Mouse (Mus musculus): ENCODE data around the gene Rtn4r. TPM values are rescaled to one million over a fixed set of nuclear protein-coding genes. Genes with fewer than 3 reads are reported as not detected.

Gene Rtn4r
- polyA plus RNA-seq (2016; fragmentation: Nextera tagmentation; extraction: Ambion mirVana), result 7.8 and 8.0 TPM in 2 replicates

DNA sequence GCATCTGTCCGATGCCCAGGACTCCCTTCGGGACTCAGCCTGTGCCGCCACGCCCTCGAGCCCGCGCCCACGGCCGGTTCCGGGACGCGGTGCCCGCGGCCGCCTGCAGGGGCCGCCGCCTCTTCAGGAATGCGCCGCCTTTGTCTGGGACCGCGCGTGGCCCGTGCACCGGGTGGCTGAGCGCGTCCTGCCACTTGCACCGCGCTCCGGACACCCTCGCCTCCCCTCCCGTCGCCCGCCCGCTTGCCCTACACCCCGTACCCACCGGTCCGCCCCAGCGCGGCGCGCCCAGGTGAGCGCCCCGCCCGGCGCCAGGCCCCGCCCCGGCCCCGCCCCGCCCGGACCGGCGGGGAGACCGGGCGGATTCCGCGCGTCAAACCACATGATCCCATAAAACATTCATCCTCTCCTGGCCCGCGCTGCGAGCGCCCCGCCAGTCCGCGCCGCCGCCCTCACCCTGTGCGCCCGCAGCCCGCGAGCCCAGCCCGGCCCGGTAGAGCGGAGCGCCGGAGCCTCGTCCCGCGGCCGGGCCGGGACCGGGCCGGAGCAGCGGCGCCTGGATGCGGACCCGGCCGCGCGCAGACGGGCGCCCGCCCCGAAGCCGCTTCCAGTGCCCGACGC is at the start of gene Rtn4r:
TSS of gene Rtn4r (plus strand) at position 402 of the 621 bp plus-strand sequence.
- H3K4me2 ChIP-seq (replicated peaks), result peak within 1 kb of the TSS; percentile 96
- H3K27ac ChIP-seq, result peak within 1 kb of the TSS; percentile 82
- peak; percentile 87 for ATAC-seq (ENCODE audit: low FRiP score)
- peaks cover 64% of the 10 kb centered on the region for H3K27me3 ChIP-seq
- peak within 1 kb of the TSS; percentile 80 for H3K4me3 ChIP-seq
- H3K9me3 ChIP-seq (replicated peaks), result no peaks in the 10 kb centered on the region
- H3K4me1 ChIP-seq, result peaks cover 27% of the 10 kb centered on the region
- no peaks in the 10 kb centered on the region for H3K36me3 ChIP-seq
- under 1% methylated on average over 52 of the region's 96 CpGs for WGBS
- peak within 1 kb of the TSS; percentile 84 for H3K9ac ChIP-seq

DNA sequence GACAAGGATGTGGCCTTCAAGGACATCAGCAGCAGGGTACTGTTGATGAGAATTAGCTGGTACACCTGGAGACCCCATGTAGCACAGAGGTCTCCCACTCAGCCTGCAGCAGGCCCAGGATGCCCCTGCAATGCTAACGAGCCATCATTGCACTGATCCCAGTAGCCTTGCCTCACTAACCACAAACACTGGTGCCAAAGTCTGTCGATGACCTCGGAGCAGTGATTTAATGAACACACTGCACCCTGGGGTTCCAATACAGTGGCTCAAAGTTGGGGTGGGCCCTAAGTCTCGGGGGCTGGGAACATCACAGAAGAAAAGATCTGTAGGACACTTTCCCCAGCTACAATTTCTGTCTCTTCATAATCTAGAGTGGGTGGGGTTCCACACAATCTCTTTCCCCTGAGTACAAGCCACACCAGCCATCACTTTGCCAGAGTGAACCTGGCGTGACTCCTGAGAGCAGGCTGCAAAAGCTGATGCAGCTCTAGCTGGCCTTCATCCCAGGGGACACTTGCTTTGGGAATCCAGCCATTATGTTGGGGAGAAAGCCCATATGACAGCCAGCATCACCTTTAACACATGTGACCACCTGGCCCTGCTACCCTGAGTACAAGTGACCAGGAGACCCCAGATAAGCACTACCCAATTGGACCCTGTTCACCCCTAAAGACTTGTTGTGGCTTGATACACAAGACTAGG is 49.0 kb upstream of the Rtn4r start:
- Histone ChIP-seq H3K4me2 (replicated peaks) (no peak overlapping the region), H3K27me3 (no peaks in the 10 kb centered on the region), H3K9me3 (replicated peaks) (no peaks in the 10 kb centered on the region), H3K4me1 (no peaks in the 10 kb centered on the region), H3K36me3 (0 out of 2 replicates have a peak, but pooled peaks cover 7% of the 10 kb centered on the region), H3K27ac (no peak overlapping the region), H3K4me3 (no peak overlapping the region), H3K9ac (no peak overlapping the region)
- WGBS, result 87% methylated on average over 5 of the region's 5 CpGs
- no peak for ATAC-seq (ENCODE audit: low FRiP score)

DNA sequence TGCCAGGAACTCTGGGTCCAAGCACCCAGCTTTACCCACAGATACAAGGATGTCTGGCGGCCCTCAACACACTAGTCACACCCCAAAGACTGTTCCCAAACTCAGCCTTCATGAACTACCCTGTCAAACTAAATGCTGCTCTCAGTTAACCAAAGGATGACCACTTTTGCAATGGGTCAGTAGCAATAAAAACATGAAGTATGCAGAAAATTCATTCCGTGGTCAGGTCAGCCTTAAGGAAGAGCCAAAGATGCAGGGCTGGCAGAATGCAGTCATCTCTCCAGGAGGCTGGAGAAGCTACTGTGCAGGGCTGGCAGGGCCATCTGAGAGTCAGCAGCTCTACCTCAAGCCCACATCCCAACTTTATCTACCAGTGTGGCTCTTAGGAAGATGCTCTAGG is 48.1 kb upstream of the Rtn4r start:
- H3K9ac ChIP-seq, result no peak overlapping the region
- H3K36me3 ChIP-seq, result 0 out of 2 replicates have a peak, but pooled peaks cover under 1% of the 10 kb centered on the region
- ATAC-seq (ENCODE audit: low FRiP score), result no peak
- no peak overlapping the region for H3K4me3 ChIP-seq
- WGBS, result 86% methylated on average over 2 of the region's 2 CpGs
- H3K4me2 ChIP-seq (replicated peaks), result no peak overlapping the region
- H3K4me1 ChIP-seq, result no peaks in the 10 kb centered on the region
- no peaks in the 10 kb centered on the region for H3K27me3 ChIP-seq
- no peaks in the 10 kb centered on the region for H3K9me3 ChIP-seq (replicated peaks)
- no peak overlapping the region for H3K27ac ChIP-seq

DNA sequence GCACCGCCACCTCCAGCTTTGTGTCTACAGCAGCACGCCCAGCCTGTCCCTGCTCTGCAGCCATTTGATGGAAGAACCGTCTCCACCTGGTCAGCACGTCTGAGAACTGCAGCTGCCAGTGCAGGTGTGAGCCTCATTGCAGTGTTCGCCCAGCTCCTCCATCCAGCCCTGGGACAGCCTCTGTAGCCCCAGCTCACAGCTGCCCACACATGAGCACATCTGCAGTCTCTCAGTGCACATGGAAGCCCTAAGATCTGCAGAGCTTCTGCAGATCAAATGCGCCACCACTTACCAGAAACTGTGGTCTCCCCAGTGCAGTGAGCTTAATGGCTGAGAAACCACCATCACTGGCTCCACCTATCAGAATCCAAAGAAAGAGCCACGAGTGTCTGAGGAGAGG is 47.3 kb upstream of the Rtn4r start:
- Histone ChIP-seq H3K9me3 (replicated peaks) (no peaks in the 10 kb centered on the region), H3K4me1 (no peaks in the 10 kb centered on the region), H3K4me3 (no peak overlapping the region), H3K4me2 (replicated peaks) (no peak overlapping the region), H3K27me3 (no peaks in the 10 kb centered on the region), H3K27ac (no peak overlapping the region), H3K36me3 (no peaks in the 10 kb centered on the region), H3K9ac (no peak overlapping the region)
- no peak for ATAC-seq (ENCODE audit: low FRiP score)
- WGBS, result 92% methylated on average over 7 of the region's 7 CpGs

DNA sequence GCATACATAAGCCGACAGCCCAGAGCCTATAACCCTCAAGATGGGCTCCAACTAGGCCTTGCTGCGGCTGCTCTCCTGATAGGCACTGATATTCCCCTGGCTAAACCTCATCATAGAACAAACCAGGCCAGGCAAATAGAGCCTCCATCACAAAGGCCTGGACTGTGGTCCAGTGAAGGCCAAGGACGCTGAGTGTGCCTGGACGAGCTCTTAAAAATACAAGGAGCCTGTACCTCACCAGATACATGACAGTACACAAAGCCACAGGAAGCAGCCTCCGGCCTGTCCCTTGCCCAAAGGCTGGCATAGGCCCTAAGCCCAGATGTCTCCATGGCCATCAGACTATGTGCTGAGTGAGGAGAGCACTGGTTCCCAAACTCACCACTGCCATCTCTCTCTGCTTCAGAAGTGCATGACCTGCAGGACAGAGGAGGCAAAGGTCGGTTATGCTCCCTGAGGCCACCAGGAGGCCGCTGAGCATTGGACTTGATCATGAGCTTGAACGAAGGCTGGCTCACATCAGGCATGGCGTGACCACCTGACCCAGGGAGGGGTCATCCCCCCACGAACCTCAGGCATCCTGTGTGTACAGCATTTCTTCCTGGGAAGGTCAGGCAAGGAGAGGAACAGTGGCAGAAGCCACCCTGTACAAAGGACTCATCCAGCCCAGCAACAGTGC is 46.2 kb upstream of the Rtn4r start:
- Histone ChIP-seq H3K4me2 (replicated peaks) (no peak overlapping the region), H3K4me3 (no peak overlapping the region), H3K4me1 (no peaks in the 10 kb centered on the region), H3K27me3 (no peaks in the 10 kb centered on the region), H3K36me3 (no peaks in the 10 kb centered on the region), H3K27ac (no peak overlapping the region), H3K9me3 (replicated peaks) (no peaks in the 10 kb centered on the region), H3K9ac (no peak overlapping the region)
- ATAC-seq (ENCODE audit: low FRiP score), result no peak
- WGBS, result 79% methylated on average over 10 of the region's 10 CpGs

DNA sequence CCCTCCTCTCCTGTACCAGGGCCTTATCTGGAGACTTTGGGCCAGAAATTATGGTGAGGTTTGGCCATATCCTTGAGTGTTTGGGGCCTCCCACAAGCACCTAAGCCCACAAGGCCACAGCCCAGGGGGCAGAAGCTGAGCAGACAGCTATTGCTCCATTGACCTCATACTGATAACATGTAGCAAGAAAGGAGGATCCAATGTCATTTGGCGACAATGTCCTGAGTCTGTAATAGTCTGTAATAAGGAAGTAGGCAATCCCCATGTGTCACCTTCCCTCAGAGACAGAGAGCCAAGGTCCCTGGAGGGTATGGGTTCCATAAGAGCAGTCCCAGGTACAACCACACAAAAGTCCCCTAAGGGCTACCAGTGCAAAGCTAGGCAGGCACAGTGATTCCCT is 45.2 kb upstream of the Rtn4r start:
- Histone ChIP-seq H3K27me3 (no peaks in the 10 kb centered on the region), H3K9ac (no peak overlapping the region), H3K9me3 (replicated peaks) (no peaks in the 10 kb centered on the region), H3K27ac (no peak overlapping the region), H3K4me2 (replicated peaks) (no peak overlapping the region), H3K4me1 (no peaks in the 10 kb centered on the region), H3K36me3 (no peaks in the 10 kb centered on the region), H3K4me3 (no peak overlapping the region)
- 81% methylated on average over 1 of the region's 1 CpGs for WGBS
- no peak for ATAC-seq (ENCODE audit: low FRiP score)

DNA sequence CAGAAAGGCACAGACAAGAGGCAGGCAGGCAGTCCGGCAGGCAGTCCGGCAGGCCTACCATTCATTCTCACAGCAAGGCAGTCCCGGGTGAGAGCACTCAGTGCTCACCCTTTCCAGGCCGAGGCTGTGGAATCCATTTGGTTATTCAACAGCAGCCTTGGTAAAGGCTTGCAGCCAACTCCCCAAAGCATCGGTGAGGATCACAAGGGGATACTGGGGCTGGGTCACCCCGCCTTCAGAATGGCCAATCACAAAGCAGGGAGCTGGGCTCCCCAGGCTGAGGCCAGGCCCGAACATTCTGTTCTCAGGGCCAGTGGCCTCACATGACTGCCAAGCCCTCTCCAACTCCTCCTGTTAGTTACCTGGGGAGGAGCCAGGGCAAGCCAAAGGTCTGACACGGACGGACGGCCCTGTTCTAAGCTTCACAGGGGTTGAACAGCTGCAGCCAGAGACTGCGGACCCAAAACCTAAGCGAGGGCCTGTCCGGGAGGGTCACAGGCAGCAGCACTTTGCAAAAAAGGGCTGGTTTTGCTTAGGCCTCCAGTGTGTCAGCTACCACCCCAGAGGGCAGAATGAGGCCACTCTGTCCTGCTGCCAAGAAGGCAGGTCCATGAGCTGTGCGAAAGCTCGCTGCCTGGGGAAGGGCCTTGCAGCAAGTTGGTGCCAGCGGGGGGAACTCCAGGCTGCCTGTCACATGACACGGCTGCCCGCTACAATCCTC is 44.1 kb upstream of the Rtn4r start:
- no peak overlapping the region for H3K4me2 ChIP-seq (replicated peaks)
- 87% methylated on average over 18 of the region's 18 CpGs for WGBS
- H3K9ac ChIP-seq, result no peak overlapping the region
- no peak overlapping the region for H3K27ac ChIP-seq
- no peaks in the 10 kb centered on the region for H3K9me3 ChIP-seq (replicated peaks)
- H3K27me3 ChIP-seq, result peaks cover 10% of the 10 kb centered on the region
- peaks cover 7% of the 10 kb centered on the region for H3K4me1 ChIP-seq
- H3K4me3 ChIP-seq, result no peak overlapping the region
- ATAC-seq (ENCODE audit: low FRiP score), result no peak
- H3K36me3 ChIP-seq, result no peaks in the 10 kb centered on the region

DNA sequence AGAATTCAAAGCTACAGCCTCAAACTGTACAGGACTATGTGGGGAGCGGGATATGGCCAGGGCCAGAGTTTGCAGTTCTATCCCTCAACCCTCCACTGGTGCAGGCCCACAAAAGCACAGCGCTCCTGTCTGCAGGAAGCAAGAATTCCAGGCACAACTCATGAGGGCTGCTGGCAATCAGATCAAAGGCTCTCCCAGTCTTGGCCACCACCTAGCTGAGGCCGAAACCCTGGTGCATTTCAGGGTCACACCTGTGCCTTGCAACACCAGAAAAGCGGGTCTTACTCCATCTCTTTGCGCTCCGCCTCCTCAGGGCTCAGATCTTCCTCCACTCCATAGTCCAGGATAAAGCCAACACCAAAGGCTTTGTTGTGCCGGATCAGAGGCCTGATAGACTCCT is 43.2 kb upstream of the Rtn4r start:
- ATAC-seq (ENCODE audit: low FRiP score), result no peak
- WGBS, result 86% methylated on average over 7 of the region's 7 CpGs

DNA sequence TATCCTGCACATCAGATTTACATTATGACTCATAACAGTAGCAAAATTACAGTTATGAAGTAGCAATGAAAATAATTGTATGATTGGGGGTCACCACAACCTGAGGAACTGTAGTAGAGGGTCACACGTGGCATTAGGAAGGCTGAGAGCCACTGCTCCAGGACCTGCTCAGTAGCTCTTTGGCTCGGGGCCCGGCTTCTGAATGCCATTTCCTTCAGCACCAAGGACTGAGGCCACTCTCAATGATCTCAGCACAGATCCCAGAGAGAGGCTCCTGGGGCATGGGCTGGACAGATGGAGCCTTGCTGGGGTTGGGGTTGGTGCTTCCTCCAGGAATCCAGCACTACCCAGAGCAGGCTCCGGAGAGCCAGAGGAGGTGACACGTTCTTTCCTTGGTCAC is 40.3 kb upstream of the Rtn4r start:
- H3K27ac ChIP-seq, result no peak overlapping the region
- H3K27me3 ChIP-seq, result peaks cover 14% of the 10 kb centered on the region
- H3K9me3 ChIP-seq (replicated peaks), result no peaks in the 10 kb centered on the region
- H3K4me1 ChIP-seq, result peaks cover 14% of the 10 kb centered on the region
- H3K36me3 ChIP-seq, result no peaks in the 10 kb centered on the region
- no peak for ATAC-seq (ENCODE audit: low FRiP score)
- no peak overlapping the region for H3K4me3 ChIP-seq
- H3K4me2 ChIP-seq (replicated peaks), result no peak overlapping the region
- no peak overlapping the region for H3K9ac ChIP-seq
- WGBS, result 84% methylated on average over 5 of the region's 5 CpGs

More for the DNA sequence above, 43.2 kb upstream of the Rtn4r start:
- Histone ChIP-seq H3K9me3 (replicated peaks) (no peaks in the 10 kb centered on the region), H3K4me1 (peaks cover 10% of the 10 kb centered on the region), H3K9ac (no peak overlapping the region), H3K4me2 (replicated peaks) (no peak overlapping the region), H3K27ac (no peak overlapping the region), H3K36me3 (no peaks in the 10 kb centered on the region), H3K27me3 (peaks cover 13% of the 10 kb centered on the region), H3K4me3 (no peak overlapping the region)

DNA sequence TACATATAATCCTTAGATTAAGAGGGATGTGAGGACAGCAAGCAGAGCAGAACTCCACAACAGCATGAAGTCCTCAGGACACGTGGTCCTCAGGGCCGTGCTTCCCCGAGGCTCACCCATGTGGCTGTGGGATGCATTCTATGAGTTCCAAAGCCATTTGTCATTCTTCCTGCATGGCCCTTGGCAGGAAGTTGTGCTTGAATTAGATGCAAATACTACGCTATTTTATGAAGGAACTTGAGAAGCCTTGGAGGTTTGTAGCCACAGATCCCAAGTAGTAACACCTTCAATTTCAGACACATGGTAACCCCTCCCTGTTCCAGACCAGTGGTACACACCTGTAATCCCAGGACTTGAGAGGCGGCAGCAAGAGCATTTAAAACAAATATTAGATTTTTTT is 31.1 kb upstream of the Rtn4r start:
- Histone ChIP-seq H3K27me3 (no peaks in the 10 kb centered on the region), H3K9ac (no peak overlapping the region), H3K36me3 (no peaks in the 10 kb centered on the region), H3K4me3 (no peak overlapping the region), H3K4me2 (replicated peaks) (no peak overlapping the region), H3K4me1 (no peaks in the 10 kb centered on the region), H3K9me3 (replicated peaks) (no peaks in the 10 kb centered on the region), H3K27ac (no peak overlapping the region)
- WGBS, result 69% methylated on average over 5 of the region's 5 CpGs
- no peak for ATAC-seq (ENCODE audit: low FRiP score)

DNA sequence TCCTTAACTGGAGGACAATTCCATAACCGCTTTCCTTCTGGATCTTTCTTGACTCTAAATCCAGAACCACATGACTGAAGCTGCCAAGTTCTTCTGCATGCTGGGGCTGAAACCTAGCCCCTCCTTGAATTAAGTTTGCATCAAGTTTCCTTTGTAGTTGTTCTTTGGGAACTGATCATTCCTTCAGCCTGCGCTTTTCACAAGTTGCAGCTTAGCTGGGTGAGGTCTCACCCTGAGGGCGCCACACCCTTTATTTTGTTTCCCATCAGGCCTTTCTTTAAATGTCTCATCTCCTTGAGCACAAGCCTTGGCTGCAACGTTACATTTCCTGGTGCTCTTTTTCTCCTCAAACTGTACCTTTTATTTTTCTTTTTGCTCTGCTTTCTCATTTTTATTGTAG is 24.6 kb upstream of the Rtn4r start:
- no peaks in the 10 kb centered on the region for H3K36me3 ChIP-seq
- no peak overlapping the region for H3K4me2 ChIP-seq (replicated peaks)
- ATAC-seq (ENCODE audit: low FRiP score), result no peak
- H3K27ac ChIP-seq, result no peak overlapping the region
- 80% methylated on average over 4 of the region's 4 CpGs for WGBS
- H3K27me3 ChIP-seq, result no peaks in the 10 kb centered on the region; the same call in 1 of the 2 replicates
- H3K9ac ChIP-seq, result no peak overlapping the region
- H3K4me1 ChIP-seq, result no peaks in the 10 kb centered on the region
- H3K9me3 ChIP-seq (replicated peaks), result no peaks in the 10 kb centered on the region
- H3K4me3 ChIP-seq, result no peak overlapping the region

DNA sequence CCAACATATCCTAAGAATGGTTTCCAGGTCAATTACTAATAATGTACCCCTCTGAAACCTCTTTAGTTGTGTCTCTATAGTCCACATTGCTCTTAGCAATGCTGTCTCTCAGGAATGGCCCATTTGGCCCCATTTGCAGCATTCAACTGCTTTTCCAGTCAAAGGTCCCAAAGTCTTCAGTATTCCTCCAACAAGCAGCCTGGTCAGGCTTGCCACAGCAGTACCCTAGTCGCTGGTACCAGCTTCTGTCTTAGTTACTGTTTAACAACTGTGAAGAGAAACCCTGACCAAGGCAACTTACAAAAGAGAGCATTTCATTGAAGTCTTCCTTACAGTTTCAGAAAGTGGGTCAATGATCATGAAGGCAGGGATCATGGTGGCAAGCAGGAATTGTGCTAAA is 24.1 kb upstream of the Rtn4r start:
- H3K9me3 ChIP-seq (replicated peaks), result no peaks in the 10 kb centered on the region
- no peak overlapping the region for H3K4me2 ChIP-seq (replicated peaks)
- H3K4me3 ChIP-seq, result no peak overlapping the region
- H3K27me3 ChIP-seq, result no peaks in the 10 kb centered on the region; the same call in 1 of the 2 replicates
- H3K9ac ChIP-seq, result no peak overlapping the region
- H3K36me3 ChIP-seq, result no peaks in the 10 kb centered on the region
- H3K27ac ChIP-seq, result no peak overlapping the region
- no peak for ATAC-seq (ENCODE audit: low FRiP score)
- WGBS, result 83% methylated on average over 1 of the region's 1 CpGs
- no peaks in the 10 kb centered on the region for H3K4me1 ChIP-seq

Measured in hindbrain, embryonic 12.5 days (tissue).